Mouse (Mus musculus): ENCODE data around the gene Abca1. TPM values are rescaled to one million over a fixed set of nuclear protein-coding genes. Genes with fewer than 3 reads are reported as not detected.

Gene Abca1
- polyA plus RNA-seq, 1 experiment from 2014 or later = 19.0 TPM

- Histone ChIP-seq H3K9me3 (replicated peaks; ENCODE audit: control insufficient read depth, low read length) (no peaks in the 10 kb centered on the region), H3K4me1 (ENCODE audit: control insufficient read depth, low read depth, low read length) (peaks cover 21% of the 10 kb centered on the region), H3K4me2 (ENCODE audit: low read depth, low read length) (no peak overlapping the region), H3K36me3 (ENCODE audit: control insufficient read depth, insufficient read depth) (no peaks in the 10 kb centered on the region), H3K27me3 (ENCODE audit: control insufficient read depth, insufficient read depth, low read depth, low read length) (no peaks in the 10 kb centered on the region), H3K4me3 (ENCODE audit: low read depth, low read length) (no peak overlapping the region), H3K9ac (ENCODE audit: low read depth, low read length) (no peak overlapping the region), H3K27ac (ENCODE audit: low read length) (peak overlapping the region; percentile 72)
- 72% methylated on average over 12 of the region's 12 CpGs for WGBS (ENCODE audit: insufficient replicate concordance)
- peak; percentile 6; the same call in 1 of the 2 replicates for ATAC-seq (ENCODE audit: low read depth)
These were observed 13.3 kb downstream of the Abca1 start for GRCm38 (mm10) chr4:53146227-53146949.

GRCm38 (mm10) chr4:53145434-53146168, 14.1 kb downstream of the Abca1 start:
- H3K27ac ChIP-seq (ENCODE audit: low read length) = no peak overlapping the region; the same call in 1 of the 2 replicates
- ATAC-seq (ENCODE audit: low read depth) = no peak
- no peak overlapping the region for H3K9ac ChIP-seq (ENCODE audit: low read depth, low read length)
- H3K4me3 ChIP-seq (ENCODE audit: low read depth, low read length) = no peak overlapping the region
- no peaks in the 10 kb centered on the region for H3K9me3 ChIP-seq (replicated peaks; ENCODE audit: control insufficient read depth, low read length)
- H3K4me1 ChIP-seq (ENCODE audit: control insufficient read depth, low read depth, low read length) = peaks cover 17% of the 10 kb centered on the region
- H3K36me3 ChIP-seq (ENCODE audit: control insufficient read depth, insufficient read depth) = no peaks in the 10 kb centered on the region
- no peak overlapping the region for H3K4me2 ChIP-seq (ENCODE audit: low read depth, low read length)
- H3K27me3 ChIP-seq (ENCODE audit: control insufficient read depth, insufficient read depth, low read depth, low read length) = no peaks in the 10 kb centered on the region
- 50% methylated on average over 12 of the region's 12 CpGs for WGBS (ENCODE audit: insufficient replicate concordance)

- Histone ChIP-seq H3K9ac (ENCODE audit: low read depth, low read length) (no peak overlapping the region), H3K4me2 (ENCODE audit: low read depth, low read length) (peak overlapping the region; percentile 24; the same call in 1 of the 2 replicates), H3K27ac (ENCODE audit: low read length) (peak overlapping the region; percentile 66), H3K9me3 (replicated peaks; ENCODE audit: control insufficient read depth, low read length) (no peaks in the 10 kb centered on the region), H3K4me1 (ENCODE audit: control insufficient read depth, low read depth, low read length) (peaks cover 13% of the 10 kb centered on the region), H3K4me3 (ENCODE audit: low read depth, low read length) (no peak overlapping the region), H3K36me3 (ENCODE audit: control insufficient read depth, insufficient read depth) (no peaks in the 10 kb centered on the region), H3K27me3 (ENCODE audit: control insufficient read depth, insufficient read depth, low read depth, low read length) (no peaks in the 10 kb centered on the region)
- WGBS (ENCODE audit: insufficient replicate concordance) = 69% methylated on average over 10 of the region's 10 CpGs
- no peak for ATAC-seq (ENCODE audit: low read depth)
These were observed 15.1 kb downstream of the Abca1 start for GRCm38 (mm10) chr4:53144571-53144970.

GRCm38 (mm10) chr4:53144021-53144420, 15.7 kb downstream of the Abca1 start:
- peak; percentile 76 for ATAC-seq (ENCODE audit: low read depth)
- H3K4me2 ChIP-seq (ENCODE audit: low read depth, low read length) = no peak overlapping the region; the same call in 1 of the 2 replicates
- H3K27ac ChIP-seq (ENCODE audit: low read length) = peak overlapping the region; percentile 73
- WGBS (ENCODE audit: insufficient replicate concordance) = 57% methylated on average over 8 of the region's 8 CpGs
- no peaks in the 10 kb centered on the region for H3K27me3 ChIP-seq (ENCODE audit: control insufficient read depth, insufficient read depth, low read depth, low read length)
- H3K36me3 ChIP-seq (ENCODE audit: control insufficient read depth, insufficient read depth) = no peaks in the 10 kb centered on the region
- peaks cover 14% of the 10 kb centered on the region for H3K4me1 ChIP-seq (ENCODE audit: control insufficient read depth, low read depth, low read length)
- peak overlapping the region; percentile 15 for H3K9ac ChIP-seq (ENCODE audit: low read depth, low read length)
- H3K4me3 ChIP-seq (ENCODE audit: low read depth, low read length) = peak overlapping the region; percentile 45
- no peaks in the 10 kb centered on the region for H3K9me3 ChIP-seq (replicated peaks; ENCODE audit: control insufficient read depth, low read length)

- Histone ChIP-seq H3K9me3 (replicated peaks; ENCODE audit: control insufficient read depth, low read length) (no peaks in the 10 kb centered on the region), H3K27ac (ENCODE audit: low read length) (peak overlapping the region; percentile 79), H3K4me3 (ENCODE audit: low read depth, low read length) (peak overlapping the region; percentile 6), H3K27me3 (ENCODE audit: control insufficient read depth, insufficient read depth, low read depth, low read length) (no peaks in the 10 kb centered on the region), H3K36me3 (ENCODE audit: control insufficient read depth, insufficient read depth) (no peaks in the 10 kb centered on the region), H3K4me2 (ENCODE audit: low read depth, low read length) (peak overlapping the region; percentile 42), H3K9ac (ENCODE audit: low read depth, low read length) (no peak overlapping the region), H3K4me1 (ENCODE audit: control insufficient read depth, low read depth, low read length) (peaks cover 17% of the 10 kb centered on the region)
- ATAC-seq (ENCODE audit: low read depth) = no peak
- 69% methylated on average over 6 of the region's 6 CpGs for WGBS (ENCODE audit: insufficient replicate concordance)
These were observed 19.0 kb downstream of the Abca1 start for GRCm38 (mm10) chr4:53140678-53141077.

DNA sequence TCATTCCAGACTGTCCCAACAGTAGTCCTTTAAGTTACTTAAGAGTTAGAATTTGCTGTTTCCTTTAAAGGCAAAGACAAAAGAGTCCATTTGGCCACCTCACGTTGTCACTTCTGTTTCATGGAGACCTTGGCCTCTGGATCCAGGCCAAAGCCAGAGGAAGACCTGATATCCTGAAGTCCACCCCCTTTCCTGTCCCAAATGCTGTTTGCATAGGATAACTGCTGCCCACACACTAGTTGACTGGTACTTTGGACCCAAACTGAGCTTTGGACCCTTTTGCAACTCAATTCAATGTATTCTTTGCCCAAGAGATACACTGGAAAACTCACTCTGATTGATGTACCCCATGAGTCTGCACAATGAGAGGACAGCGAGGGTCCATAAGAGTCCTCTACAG, 20.2 kb downstream of the Abca1 start:
- Histone ChIP-seq H3K27ac (ENCODE audit: low read length) (peak overlapping the region; percentile 79), H3K4me3 (ENCODE audit: low read depth, low read length) (no peak overlapping the region), H3K9me3 (replicated peaks; ENCODE audit: control insufficient read depth, low read length) (no peaks in the 10 kb centered on the region), H3K9ac (ENCODE audit: low read depth, low read length) (no peak overlapping the region), H3K4me2 (ENCODE audit: low read depth, low read length) (peak overlapping the region; percentile 42), H3K27me3 (ENCODE audit: control insufficient read depth, insufficient read depth, low read depth, low read length) (no peaks in the 10 kb centered on the region), H3K4me1 (ENCODE audit: control insufficient read depth, low read depth, low read length) (peaks cover 15% of the 10 kb centered on the region), H3K36me3 (ENCODE audit: control insufficient read depth, insufficient read depth) (no peaks in the 10 kb centered on the region)
- 50% methylated on average over 2 of the region's 2 CpGs for WGBS (ENCODE audit: insufficient replicate concordance)
- peak; percentile 76 for ATAC-seq (ENCODE audit: low read depth)

DNA sequence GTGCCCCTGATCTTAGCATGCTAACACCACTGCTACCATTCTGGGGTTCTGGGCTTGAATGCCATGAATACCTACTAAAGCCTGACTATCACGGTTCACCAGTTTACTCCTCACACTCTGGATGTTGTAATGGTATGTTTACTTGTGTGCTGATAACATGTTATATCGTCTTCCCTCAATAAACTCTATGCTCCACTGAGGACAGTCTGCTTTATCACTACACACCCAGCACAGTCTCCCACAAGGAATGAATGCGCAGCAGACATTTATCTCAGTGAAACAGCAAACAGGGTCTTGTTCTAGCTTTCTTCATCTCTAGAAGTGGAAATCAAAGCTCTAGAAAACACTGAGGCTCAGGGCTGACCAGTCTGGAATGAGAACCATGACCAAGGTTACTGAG, 20.7 kb downstream of the Abca1 start:
- peak overlapping the region; percentile 22; the same call in 1 of the 2 replicates for H3K9ac ChIP-seq (ENCODE audit: low read depth, low read length)
- H3K27ac ChIP-seq (ENCODE audit: low read length) = peak overlapping the region; percentile 79
- peaks cover 15% of the 10 kb centered on the region for H3K4me1 ChIP-seq (ENCODE audit: control insufficient read depth, low read depth, low read length)
- WGBS (ENCODE audit: insufficient replicate concordance) = 16% methylated on average over 3 of the region's 3 CpGs
- no peaks in the 10 kb centered on the region for H3K36me3 ChIP-seq (ENCODE audit: control insufficient read depth, insufficient read depth)
- H3K27me3 ChIP-seq (ENCODE audit: control insufficient read depth, insufficient read depth, low read depth, low read length) = no peaks in the 10 kb centered on the region
- H3K9me3 ChIP-seq (replicated peaks; ENCODE audit: control insufficient read depth, low read length) = no peaks in the 10 kb centered on the region
- H3K4me2 ChIP-seq (ENCODE audit: low read depth, low read length) = peak overlapping the region; percentile 42
- peak; percentile 58 for ATAC-seq (ENCODE audit: low read depth)
- H3K4me3 ChIP-seq (ENCODE audit: low read depth, low read length) = no peak overlapping the region

- H3K4me2 ChIP-seq (ENCODE audit: low read depth, low read length) = no peak overlapping the region
- H3K9me3 ChIP-seq (replicated peaks; ENCODE audit: control insufficient read depth, low read length) = no peaks in the 10 kb centered on the region
- no peak overlapping the region for H3K4me3 ChIP-seq (ENCODE audit: low read depth, low read length)
- WGBS (ENCODE audit: insufficient replicate concordance) = 26% methylated on average over 2 of the region's 2 CpGs
- no peak overlapping the region for H3K27ac ChIP-seq (ENCODE audit: low read length)
- ATAC-seq (ENCODE audit: low read depth) = no peak
- H3K9ac ChIP-seq (ENCODE audit: low read depth, low read length) = no peak overlapping the region
- H3K36me3 ChIP-seq (ENCODE audit: control insufficient read depth, insufficient read depth) = no peaks in the 10 kb centered on the region
- peaks cover 24% of the 10 kb centered on the region for H3K4me1 ChIP-seq (ENCODE audit: control insufficient read depth, low read depth, low read length)
- no peaks in the 10 kb centered on the region for H3K27me3 ChIP-seq (ENCODE audit: control insufficient read depth, insufficient read depth, low read depth, low read length)
These were observed 22.6 kb downstream of the Abca1 start for GRCm38 (mm10) chr4:53137087-53137486.

DNA sequence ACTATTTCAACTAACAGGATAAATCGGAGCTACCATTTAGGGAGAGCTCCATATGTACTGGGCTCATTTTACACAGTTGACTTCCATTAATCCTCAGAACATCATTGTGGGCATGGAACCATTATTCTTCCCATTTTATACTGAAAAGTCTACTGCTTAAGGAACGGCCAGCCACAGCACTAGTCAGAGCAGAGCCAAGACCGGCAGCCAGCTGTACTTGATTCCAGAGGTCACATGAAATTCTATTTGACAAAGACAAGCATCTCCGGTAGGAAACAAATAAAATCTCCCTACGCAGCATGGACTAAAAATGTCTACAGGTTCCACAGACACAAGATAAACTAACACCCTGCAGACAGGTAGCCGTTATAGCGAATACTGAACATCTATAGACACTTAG, 24.9 kb downstream of the Abca1 start:
- Histone ChIP-seq H3K27ac (ENCODE audit: low read length) (no peak overlapping the region), H3K4me1 (ENCODE audit: control insufficient read depth, low read depth, low read length) (peaks cover 31% of the 10 kb centered on the region), H3K4me2 (ENCODE audit: low read depth, low read length) (peak overlapping the region; percentile 31), H3K9me3 (replicated peaks; ENCODE audit: control insufficient read depth, low read length) (no peaks in the 10 kb centered on the region), H3K36me3 (ENCODE audit: control insufficient read depth, insufficient read depth) (no peaks in the 10 kb centered on the region), H3K4me3 (ENCODE audit: low read depth, low read length) (0 out of 2 replicates have a peak overlapping the region, but pooled peaks have one; percentile 17), H3K27me3 (ENCODE audit: control insufficient read depth, insufficient read depth, low read depth, low read length) (no peaks in the 10 kb centered on the region), H3K9ac (ENCODE audit: low read depth, low read length) (no peak overlapping the region)
- ATAC-seq (ENCODE audit: low read depth) = no peak
- WGBS (ENCODE audit: insufficient replicate concordance) = 61% methylated on average over 7 of the region's 7 CpGs
